Mouse (Mus musculus) testis, adult 2 months (tissue): ENCODE results near the gene Cenpv. TPM values are rescaled to one million over a fixed set of nuclear protein-coding genes. Genes with fewer than 3 reads are reported as not detected.
A peak's percentile ranks its signal among the peaks of the same experiment; 100 is the strongest.

Experiments used
- H3K27ac ChIP-seq: fragments of 200-500 bp; 2 replicates; pipeline ENCODE4 v1.5.1; 2012; ENCODE audit warnings: low read depth, low read length; ENCODE audit not compliant: control insufficient read depth, insufficient read depth
- H3K27me3 ChIP-seq: fragments of 200-500 bp; 2 replicates; pipeline ENCODE4 v1.6.1; 2012; ENCODE audit warnings: mild to moderate bottlenecking, low read length, moderate library complexity; ENCODE audit not compliant: control insufficient read depth, insufficient read depth
- H3K36me3 ChIP-seq: fragments of 200-500 bp; 2 replicates; pipeline ENCODE4 v1.6.1; 2012; ENCODE audit warnings: mild to moderate bottlenecking, low read length; ENCODE audit not compliant: control insufficient read depth, insufficient read depth
- H3K4me1 ChIP-seq: fragments of 200-500 bp; 2 replicates; pipeline ENCODE4 v1.6.1; 2012; ENCODE audit warnings: low read length; ENCODE audit not compliant: control insufficient read depth, insufficient read depth
- H3K4me3 ChIP-seq: fragments of 200-500 bp; 2 replicates; pipeline ENCODE4 v1.5.1; 2012; ENCODE audit warnings: low read depth, mild to moderate bottlenecking, low read length, moderate library complexity, mixed read lengths; ENCODE audit not compliant: control insufficient read depth
- CTCF ChIP-seq: fragments of 200-500 bp; IDR thresholded peaks from 2 replicates; pipeline ENCODE4 v1.5.1; 2012; ENCODE audit warnings: low read depth, mild to moderate bottlenecking, inconsistent platforms, low read length, moderate library complexity; ENCODE audit not compliant: control insufficient read depth, insufficient read depth, insufficient replicate concordance
- POLR2A ChIP-seq: fragments of 200-500 bp; IDR thresholded peaks from 2 replicates; pipeline ENCODE4 v1.6.1; 2012; ENCODE audit warnings: low read depth, mild to moderate bottlenecking, inconsistent platforms, low read length, moderate library complexity; ENCODE audit not compliant: control insufficient read depth
- polyA plus RNA-seq: library from polyadenylated mRNA; depleted of rRNA; stranded (reverse); fragments of >200 nt; gene quantifications from 2 replicates; pipeline ENCODE4 v1.2.3, GENCODE M21; 2012

Gene Cenpv
- polyA plus RNA-seq, 1 experiment, result 878 TPM

GRCm38 (mm10) chr11:62553186-62553585, 14.1 kb upstream of the Cenpv start:
- Histone ChIP-seq H3K36me3 (no peaks in the 10 kb centered on the region), H3K27ac (no peak overlapping the region), H3K4me1 (0 out of 2 replicates have a peak, but pooled peaks cover 2% of the 10 kb centered on the region), H3K4me3 (peak overlapping the region; percentile 61; the same call in 1 of the 2 replicates), H3K27me3 (no peaks in the 10 kb centered on the region)
- TF ChIP-seq CTCF (no peak), POLR2A (no peak)

GRCm38 (mm10) chr11:62551226-62552119, 12.4 kb upstream of the Cenpv start:
- Histone ChIP-seq H3K27me3 (no peaks in the 10 kb centered on the region), H3K36me3 (no peaks in the 10 kb centered on the region), H3K27ac (peak overlapping the region; percentile 100), H3K4me1 (0 out of 2 replicates have a peak, but pooled peaks cover 2% of the 10 kb centered on the region), H3K4me3 (peak overlapping the region; percentile 100)
- TF ChIP-seq POLR2A, result peak; percentile 99
- TF ChIP-seq CTCF, result no peak

- TF ChIP-seq CTCF, result no peak
- peak; percentile 83; the same call in 1 of the 2 replicates for TF ChIP-seq POLR2A
- no peaks in the 10 kb centered on the region for H3K36me3 ChIP-seq
- H3K27ac ChIP-seq, result peak within 1 kb of the TSS; percentile 100
- H3K4me1 ChIP-seq, result 0 out of 2 replicates have a peak, but pooled peaks cover 2% of the 10 kb centered on the region
- H3K4me3 ChIP-seq, result peak within 1 kb of the TSS; percentile 100
- no peaks in the 10 kb centered on the region for H3K27me3 ChIP-seq
These were observed 11.7 kb upstream of the Cenpv start, which contains the start of gene Ubb for GRCm38 (mm10) chr11:62550727-62551225. Gene Ubb, plus strand, starts transcription at chr11:62551171.

- H3K4me3 ChIP-seq, result peak overlapping the region; percentile 100
- H3K36me3 ChIP-seq, result no peaks in the 10 kb centered on the region
- peak overlapping the region; percentile 100 for H3K27ac ChIP-seq
- TF ChIP-seq CTCF, result no peak
- TF ChIP-seq POLR2A, result no peak
- no peaks in the 10 kb centered on the region for H3K27me3 ChIP-seq
- 0 out of 2 replicates have a peak, but pooled peaks cover 2% of the 10 kb centered on the region for H3K4me1 ChIP-seq
These were observed 11.2 kb upstream of the Cenpv start for GRCm38 (mm10) chr11:62550227-62550685.

GRCm38 (mm10) chr11:62549782-62550181, 10.7 kb upstream of the Cenpv start:
- TF ChIP-seq POLR2A (no peak), CTCF (no peak)
- Histone ChIP-seq H3K4me1 (0 out of 2 replicates have a peak, but pooled peaks cover 2% of the 10 kb centered on the region), H3K27me3 (no peaks in the 10 kb centered on the region), H3K4me3 (peak overlapping the region; percentile 100), H3K27ac (peak overlapping the region; percentile 100), H3K36me3 (no peaks in the 10 kb centered on the region)

GRCm38 (mm10) chr11:62543991-62544390, 4.9 kb upstream of the Cenpv start:
- H3K36me3 ChIP-seq, result no peaks in the 10 kb centered on the region
- no peak overlapping the region for H3K4me3 ChIP-seq

GRCm38 (mm10) chr11:62541581-62541980, 2.5 kb upstream of the Cenpv start:
- Histone ChIP-seq H3K27me3 (no peaks in the 10 kb centered on the region), H3K36me3 (no peaks in the 10 kb centered on the region; the same call in 1 of the 2 replicates), H3K4me1 (peaks cover 5% of the 10 kb centered on the region), H3K27ac (no peak overlapping the region), H3K4me3 (no peak overlapping the region)
- TF ChIP-seq POLR2A, result no peak
- no peak for TF ChIP-seq CTCF

More at GRCm38 (mm10) chr11:62543991-62544390, 4.9 kb upstream of the Cenpv start:
- H3K27me3 ChIP-seq, result no peaks in the 10 kb centered on the region
- no peak overlapping the region for H3K27ac ChIP-seq
- TF ChIP-seq POLR2A (no peak), CTCF (no peak)
- H3K4me1 ChIP-seq, result no peaks in the 10 kb centered on the region
